Mouse (Mus musculus) embryonic facial prominence, embryonic 12.5 days (tissue): ENCODE measurements around the gene Rgs3. TPM values are rescaled to one million over a fixed set of nuclear protein-coding genes. Genes with fewer than 3 reads are reported as not detected.
A peak's percentile ranks its signal among the peaks of the same experiment; 100 is the strongest.

Source experiments
- ATAC-seq: fragments of 200-750 bp; cut with Nextera tagmentation; 2 replicates; pipeline ENCODE4 v1.8.0; 2017; ENCODE audit not compliant: insufficient number of reproducible peaks, insufficient read depth, low FRiP score, low TSS enrichment
- H3K27ac ChIP-seq: fragments of 300-500 bp; sonication (generic); 2 replicates; pipeline ENCODE4 v1.5.1; 2016; ENCODE audit warnings: mild to moderate bottlenecking
- H3K27me3 ChIP-seq: fragments of 300-500 bp; sonication (generic); 2 replicates; pipeline ENCODE4 v1.6.1; 2016; ENCODE audit warnings: mild to moderate bottlenecking, moderate library complexity
- H3K36me3 ChIP-seq: fragments of 300-500 bp; sonication (generic); 2 replicates; pipeline ENCODE4 v1.6.1; 2016; ENCODE audit warnings: mild to moderate bottlenecking
- H3K4me1 ChIP-seq: fragments of 300-500 bp; sonication (generic); 2 replicates; pipeline ENCODE4 v1.6.1; 2016
- H3K4me2 ChIP-seq: fragments of 300-500 bp; sonication (generic); replicated peaks from 2 replicates; pipeline ENCODE4 v1.6.1; 2016; ENCODE audit warnings: mild to moderate bottlenecking, moderate library complexity
- H3K4me3 ChIP-seq: fragments of 300-500 bp; sonication (generic); 2 replicates; pipeline ENCODE4 v1.5.1; 2016; ENCODE audit warnings: mild to moderate bottlenecking
- H3K9ac ChIP-seq: fragments of 300-500 bp; sonication (generic); 2 replicates; pipeline ENCODE4 v1.6.1; 2016; ENCODE audit warnings: mild to moderate bottlenecking, moderate library complexity
- H3K9me3 ChIP-seq: fragments of 300-500 bp; sonication (generic); 2 replicates; pipeline ENCODE4 v1.6.1; 2016; ENCODE audit warnings: mild to moderate bottlenecking, moderate library complexity
- WGBS: fragments of 180-500 bp; shearing (Covaris S2); methylation state at CpG from one replicate; pipeline ENCODE4 v1.1.7; 2016; 5-methylcytosine and 5-hydroxymethylcytosine counted together
- polyA plus RNA-seq: library from polyadenylated mRNA; unstranded; fragments of >200 nt; fragmentation: Nextera tagmentation; extraction: Ambion mirVana; gene quantifications from 2 replicates; pipeline ENCODE4 v1.2.1, GENCODE M21; 2016

The Rgs3 gene
- polyA plus RNA-seq, 1 experiment from 2014 or later: 45.2 TPM

- 2% methylated on average over 9 of the region's 9 CpGs for WGBS
- peak; percentile 75 for ATAC-seq
- no peaks in the 10 kb centered on the region for H3K36me3 ChIP-seq
- H3K9ac ChIP-seq: peak overlapping the region; percentile 73
- peak overlapping the region; percentile 68 for H3K4me2 ChIP-seq
- H3K27ac ChIP-seq: peak overlapping the region; percentile 57; the same call in 1 of the 2 replicates
- no peaks in the 10 kb centered on the region for H3K27me3 ChIP-seq
- no peaks in the 10 kb centered on the region for H3K9me3 ChIP-seq
- peak overlapping the region; percentile 56 for H3K4me3 ChIP-seq
- peaks cover 38% of the 10 kb centered on the region for H3K4me1 ChIP-seq
Observed at GRCm38 (mm10) chr4:62673531-62674030, 113.9 kb downstream of the Rgs3 start.

- peak; percentile 23; the same call in 1 of the 2 replicates for ATAC-seq
- Histone ChIP-seq H3K4me3 (peak overlapping the region; percentile 56), H3K4me1 (peaks cover 38% of the 10 kb centered on the region), H3K36me3 (no peaks in the 10 kb centered on the region), H3K9ac (peak overlapping the region; percentile 73), H3K27ac (peak overlapping the region; percentile 68), H3K27me3 (no peaks in the 10 kb centered on the region), H3K4me2 (peak overlapping the region; percentile 68), H3K9me3 (no peaks in the 10 kb centered on the region)
- 2% methylated on average over 30 of the region's 30 CpGs for WGBS
Observed at GRCm38 (mm10) chr4:62674031-62674995, 114.7 kb downstream of the Rgs3 start.

GRCm38 (mm10) chr4:62675394-62675793 lies 115.7 kb downstream of the Rgs3 start:
- 74% methylated on average over 2 of the region's 2 CpGs for WGBS
- Histone ChIP-seq H3K4me1 (peaks cover 38% of the 10 kb centered on the region), H3K27me3 (no peaks in the 10 kb centered on the region), H3K9me3 (no peaks in the 10 kb centered on the region), H3K4me2 (peak overlapping the region; percentile 68), H3K36me3 (no peaks in the 10 kb centered on the region; the same call in 1 of the 2 replicates), H3K27ac (no peak overlapping the region), H3K9ac (peak overlapping the region; percentile 73), H3K4me3 (peak overlapping the region; percentile 56)
- no peak for ATAC-seq

GRCm38 (mm10) chr4:62677047-62677737 lies 117.5 kb downstream of the Rgs3 start:
- Histone ChIP-seq H3K4me3 (no peak overlapping the region), H3K27me3 (no peaks in the 10 kb centered on the region), H3K9ac (no peak overlapping the region), H3K4me2 (peak overlapping the region; percentile 68; the same call in 1 of the 2 replicates), H3K4me1 (peaks cover 38% of the 10 kb centered on the region), H3K27ac (no peak overlapping the region), H3K36me3 (peaks cover 6% of the 10 kb centered on the region), H3K9me3 (no peaks in the 10 kb centered on the region)
- no peak for ATAC-seq
- 54% methylated on average over 10 of the region's 10 CpGs for WGBS

- Histone ChIP-seq H3K4me2 (no peak overlapping the region), H3K4me1 (peaks cover 39% of the 10 kb centered on the region), H3K36me3 (peaks cover 6% of the 10 kb centered on the region), H3K27me3 (no peaks in the 10 kb centered on the region), H3K4me3 (no peak overlapping the region), H3K9me3 (no peaks in the 10 kb centered on the region), H3K9ac (no peak overlapping the region), H3K27ac (no peak overlapping the region)
- ATAC-seq: no peak
- 83% methylated on average over 9 of the region's 9 CpGs for WGBS
Observed at GRCm38 (mm10) chr4:62679157-62679556, 119.5 kb downstream of the Rgs3 start.

- ATAC-seq: no peak
- no peak overlapping the region for H3K4me2 ChIP-seq
- peaks cover 6% of the 10 kb centered on the region for H3K36me3 ChIP-seq
- no peak overlapping the region for H3K9ac ChIP-seq
- H3K27me3 ChIP-seq: no peaks in the 10 kb centered on the region
- WGBS: 79% methylated on average over 11 of the region's 11 CpGs
- H3K4me1 ChIP-seq: peaks cover 35% of the 10 kb centered on the region
- no peaks in the 10 kb centered on the region for H3K9me3 ChIP-seq
- no peak overlapping the region for H3K4me3 ChIP-seq
- H3K27ac ChIP-seq: no peak overlapping the region
Observed at GRCm38 (mm10) chr4:62681467-62681866, 121.8 kb downstream of the Rgs3 start.

- 82% methylated on average over 8 of the region's 8 CpGs for WGBS
- peaks cover 33% of the 10 kb centered on the region for H3K4me1 ChIP-seq
- H3K4me3 ChIP-seq: no peak overlapping the region
- no peak for ATAC-seq
- peaks cover 6% of the 10 kb centered on the region for H3K36me3 ChIP-seq
- H3K27me3 ChIP-seq: no peaks in the 10 kb centered on the region
- H3K9me3 ChIP-seq: no peaks in the 10 kb centered on the region
- H3K27ac ChIP-seq: no peak overlapping the region
- H3K4me2 ChIP-seq: no peak overlapping the region
- no peak overlapping the region for H3K9ac ChIP-seq
Observed at GRCm38 (mm10) chr4:62682371-62682770, 122.7 kb downstream of the Rgs3 start.

GRCm38 (mm10) chr4:62683148-62683547 lies 123.5 kb downstream of the Rgs3 start:
- Histone ChIP-seq H3K9ac (no peak overlapping the region), H3K9me3 (no peaks in the 10 kb centered on the region), H3K4me2 (no peak overlapping the region), H3K27me3 (no peaks in the 10 kb centered on the region), H3K4me1 (peaks cover 26% of the 10 kb centered on the region), H3K4me3 (no peak overlapping the region), H3K27ac (no peak overlapping the region), H3K36me3 (peaks cover 6% of the 10 kb centered on the region)
- WGBS: 86% methylated on average over 6 of the region's 6 CpGs
- no peak for ATAC-seq

- Histone ChIP-seq H3K36me3 (peaks cover 6% of the 10 kb centered on the region), H3K9me3 (no peaks in the 10 kb centered on the region), H3K27ac (no peak overlapping the region), H3K4me2 (no peak overlapping the region), H3K4me1 (peaks cover 24% of the 10 kb centered on the region), H3K4me3 (no peak overlapping the region), H3K9ac (no peak overlapping the region), H3K27me3 (no peaks in the 10 kb centered on the region)
- no peak for ATAC-seq
- 82% methylated on average over 3 of the region's 3 CpGs for WGBS
Observed at GRCm38 (mm10) chr4:62684351-62684750, 124.7 kb downstream of the Rgs3 start.

- Histone ChIP-seq H3K4me3 (no peak overlapping the region), H3K9ac (no peak overlapping the region), H3K4me2 (no peak overlapping the region), H3K27me3 (no peaks in the 10 kb centered on the region), H3K4me1 (peaks cover 24% of the 10 kb centered on the region), H3K9me3 (no peaks in the 10 kb centered on the region), H3K36me3 (peaks cover 6% of the 10 kb centered on the region), H3K27ac (no peak overlapping the region)
- 54% methylated on average over 10 of the region's 10 CpGs for WGBS
- no peak for ATAC-seq
Observed at GRCm38 (mm10) chr4:62685268-62685667, 125.6 kb downstream of the Rgs3 start.

GRCm38 (mm10) chr4:62686769-62687168 lies 127.1 kb downstream of the Rgs3 start:
- no peak overlapping the region for H3K27ac ChIP-seq
- H3K4me1 ChIP-seq: peaks cover 24% of the 10 kb centered on the region
- no peak for ATAC-seq
- H3K9me3 ChIP-seq: no peaks in the 10 kb centered on the region
- H3K4me3 ChIP-seq: no peak overlapping the region
- H3K36me3 ChIP-seq: peaks cover 14% of the 10 kb centered on the region; the same call in 1 of the 2 replicates
- H3K4me2 ChIP-seq: no peak overlapping the region
- H3K9ac ChIP-seq: no peak overlapping the region
- WGBS: 16% methylated on average over 1 of the region's 1 CpGs
- H3K27me3 ChIP-seq: no peaks in the 10 kb centered on the region
